Mouse (Mus musculus) MEL (cell line): ENCODE measurements around the gene Sirt3. TPM values are rescaled to one million over a fixed set of nuclear protein-coding genes. Genes with fewer than 3 reads are reported as not detected.

Experiments
- DNase-seq: peaks from one replicate; pipeline ENCODE4 v3.0.0; 2011; ENCODE audit warnings: low read depth, low spot score
- H3K27ac ChIP-seq: 2 replicates; pipeline ENCODE4 v1.5.1; 2012; ENCODE audit warnings: low read depth, mild to moderate bottlenecking, control low read depth, low read length, moderate library complexity; ENCODE audit not compliant: control insufficient read depth
- H3K27me3 ChIP-seq, 2 experiments: fragments of 150-350 bp in 1 of 2; sonication (generic) in 1 of 2; 2 replicates each; pipeline ENCODE4 v1.6.1; 2012; ENCODE audit warnings: low read length in 2 of 2, mild to moderate bottlenecking in 2 of 2, improper control_type of control experiment in 1 of 2, moderate library complexity in 1 of 2; ENCODE audit not compliant: insufficient read depth in 2 of 2, control insufficient read depth in 1 of 2
- H3K36me3 ChIP-seq, 2 experiments: 2 replicates each; pipeline ENCODE4 v1.6.1; 2012 to 2014; ENCODE audit warnings: low read length in 2 of 2, improper control_type of control experiment in 1 of 2, inconsistent platforms in 1 of 2, mild to moderate bottlenecking in 1 of 2; ENCODE audit not compliant: insufficient read depth in 2 of 2, control insufficient read depth in 1 of 2
- H3K4me1 ChIP-seq, 2 experiments: fragments of 150-350 bp in 1 of 2; sonication (generic) in 1 of 2; 2 replicates each; pipeline ENCODE4 v1.6.1; 2012; ENCODE audit warnings: low read length in 2 of 2, improper control_type of control experiment in 1 of 2, mild to moderate bottlenecking in 1 of 2; ENCODE audit not compliant: insufficient read depth in 2 of 2, control insufficient read depth in 1 of 2
- H3K4me3 ChIP-seq, 2 experiments: fragments of 150-350 bp in 1 of 2; sonication (generic) in 1 of 2; 2 replicates each; pipeline ENCODE4 v1.5.1; 2012; ENCODE audit warnings: low read depth in 2 of 2, low read length in 2 of 2, mild to moderate bottlenecking in 2 of 2, moderate library complexity in 2 of 2, control low read depth in 1 of 2, improper control_type of control experiment in 1 of 2; ENCODE audit not compliant: control insufficient read depth in 1 of 2, insufficient read depth in 1 of 2
- H3K79me2 ChIP-seq: 2 replicates; pipeline ENCODE4 v1.6.1; 2012; ENCODE audit warnings: mild to moderate bottlenecking, low read length, moderate library complexity; ENCODE audit not compliant: control insufficient read depth, poor library complexity, insufficient read depth
- H3K9ac ChIP-seq: 2 replicates; pipeline ENCODE4 v1.6.1; 2012; ENCODE audit warnings: low read depth, mild to moderate bottlenecking, control low read depth, low read length, moderate library complexity; ENCODE audit not compliant: control insufficient read depth, poor library complexity, severe bottlenecking
- H3K9me3 ChIP-seq: fragments of 150-350 bp; sonication (generic); replicated peaks from 2 replicates; pipeline ENCODE4 v1.6.1; 2012; ENCODE audit warnings: mild to moderate bottlenecking, low read length, improper control_type of control experiment, moderate library complexity; ENCODE audit not compliant: insufficient read depth
- CHD2 ChIP-seq: IDR thresholded peaks from 2 replicates; pipeline ENCODE4 v1.6.1; 2011; ENCODE audit warnings: low read length, improper control_type of control experiment
- CTCF ChIP-seq, 3 experiments: IDR thresholded peaks in 2 of 3; conservative IDR thresholded peaks in 1 of 3; 2 replicates each; pipeline ENCODE4 v1.5.1; 2011 to 2012; ENCODE audit warnings: low read length in 3 of 3, low read depth in 2 of 3, mild to moderate bottlenecking in 2 of 3, improper control_type of control experiment in 1 of 3, inconsistent platforms in 1 of 3, mixed read lengths in 1 of 3, moderate library complexity in 1 of 3; ENCODE audit not compliant: control insufficient read depth in 1 of 3, insufficient read depth in 1 of 3, poor library complexity in 1 of 3, severe bottlenecking in 1 of 3
- E2F4 ChIP-seq: IDR thresholded peaks from 2 replicates; pipeline ENCODE4 v1.6.1; 2011; ENCODE audit warnings: low read depth, low read length, improper control_type of control experiment, borderline replicate concordance
- ELF1 ChIP-seq: IDR thresholded peaks from 2 replicates; pipeline ENCODE4 v1.6.1; 2014; ENCODE audit warnings: low read depth, mild to moderate bottlenecking, inconsistent platforms, low read length, improper control_type of control experiment, moderate library complexity
- ETS1 ChIP-seq: IDR thresholded peaks from 2 replicates; pipeline ENCODE4 v1.6.1; 2012; ENCODE audit warnings: low read depth, mild to moderate bottlenecking, inconsistent platforms, low read length, improper control_type of control experiment, moderate library complexity
- GATA1 ChIP-seq: IDR thresholded peaks from 2 replicates; pipeline ENCODE4 v1.6.1; 2011; ENCODE audit warnings: low read depth, low read length, improper control_type of control experiment
- HCFC1 ChIP-seq: IDR thresholded peaks from 2 replicates; pipeline ENCODE4 v1.6.1; 2012; ENCODE audit warnings: low read depth, mild to moderate bottlenecking, inconsistent platforms, low read length, improper control_type of control experiment, moderate library complexity
- MAX ChIP-seq: IDR thresholded peaks from 2 replicates; pipeline ENCODE4 v1.6.1; 2011; ENCODE audit warnings: low read length, improper control_type of control experiment
- MEF2A ChIP-seq: IDR thresholded peaks from 2 replicates; pipeline ENCODE4 v1.6.1; 2014; ENCODE audit warnings: low read depth, mild to moderate bottlenecking, inconsistent platforms, low read length, improper control_type of control experiment; ENCODE audit not compliant: poor library complexity, insufficient replicate concordance, severe bottlenecking; ENCODE audit errors: extremely low read depth
- MXI1 ChIP-seq: IDR thresholded peaks from 2 replicates; pipeline ENCODE4 v1.6.1; 2011; ENCODE audit warnings: mild to moderate bottlenecking, low read depth, low read length, improper control_type of control experiment
- MYC ChIP-seq: IDR thresholded peaks from 2 replicates; pipeline ENCODE4 v1.6.1; 2011; ENCODE audit warnings: low read depth, mild to moderate bottlenecking, low read length, improper control_type of control experiment, moderate library complexity
- NRF1 ChIP-seq: IDR thresholded peaks from 2 replicates; pipeline ENCODE4 v1.6.1; 2014; ENCODE audit warnings: low read depth, mild to moderate bottlenecking, inconsistent platforms, low read length, improper control_type of control experiment, moderate library complexity; ENCODE audit not compliant: poor library complexity, insufficient read depth, severe bottlenecking
- POLR2AphosphoS5 ChIP-seq: IDR thresholded peaks from 2 replicates; pipeline ENCODE4 v1.6.1; 2012; ENCODE audit warnings: low read depth, borderline replicate concordance, mild to moderate bottlenecking, inconsistent platforms, low read length, moderate library complexity, mixed read lengths
- RAD21 ChIP-seq: IDR thresholded peaks from 2 replicates; pipeline ENCODE4 v1.6.1; 2011; ENCODE audit warnings: mild to moderate bottlenecking, low read depth, low read length, improper control_type of control experiment
- SIN3A ChIP-seq: IDR thresholded peaks from 2 replicates; pipeline ENCODE4 v1.6.1; 2012; ENCODE audit warnings: low read length, improper control_type of control experiment, inconsistent platforms
- SMC3 ChIP-seq: IDR thresholded peaks from 2 replicates; pipeline ENCODE4 v1.6.1; 2011; ENCODE audit warnings: low read depth, low read length, improper control_type of control experiment
- TAL1 ChIP-seq: IDR thresholded peaks from 2 replicates; pipeline ENCODE4 v1.6.1; 2012; ENCODE audit warnings: mild to moderate bottlenecking, inconsistent platforms, low read length, moderate library complexity, mixed read lengths
- TBP ChIP-seq: IDR thresholded peaks from 2 replicates; pipeline ENCODE4 v1.8.0; 2011; ENCODE audit warnings: low read depth, low read length, improper control_type of control experiment
- TCF12 ChIP-seq: IDR thresholded peaks from 2 replicates; pipeline ENCODE4 v1.6.1; 2014; ENCODE audit warnings: low read depth, mild to moderate bottlenecking, inconsistent platforms, low read length, improper control_type of control experiment, moderate library complexity
- UBTF ChIP-seq: IDR thresholded peaks from 2 replicates; pipeline ENCODE4 v1.6.1; 2012; ENCODE audit warnings: low read depth, mild to moderate bottlenecking, inconsistent platforms, low read length, improper control_type of control experiment, moderate library complexity, borderline replicate concordance; ENCODE audit not compliant: insufficient read depth
- USF1 ChIP-seq: IDR thresholded peaks from 2 replicates; pipeline ENCODE4 v1.6.1; 2014; ENCODE audit warnings: low read depth, mild to moderate bottlenecking, inconsistent platforms, low read length, improper control_type of control experiment, moderate library complexity
- USF2 ChIP-seq, 2 experiments: IDR thresholded peaks; 2 replicates each; pipeline ENCODE4 v1.6.1; 2011 to 2012; ENCODE audit warnings: improper control_type of control experiment in 2 of 2, low read length in 2 of 2, borderline replicate concordance in 1 of 2, inconsistent platforms in 1 of 2, low read depth in 1 of 2, mild to moderate bottlenecking in 1 of 2; ENCODE audit not compliant: insufficient read depth in 1 of 2
- ZC3H11A ChIP-seq: IDR thresholded peaks from 2 replicates; pipeline ENCODE4 v1.6.1; 2012; ENCODE audit warnings: low read depth, mild to moderate bottlenecking, inconsistent platforms, low read length, improper control_type of control experiment
- ZKSCAN1 ChIP-seq: IDR thresholded peaks from 2 replicates; pipeline ENCODE4 v1.6.1; 2012; ENCODE audit warnings: low read depth, mild to moderate bottlenecking, inconsistent platforms, low read length, improper control_type of control experiment, moderate library complexity
- ZMIZ1 ChIP-seq: IDR thresholded peaks from 2 replicates; pipeline ENCODE4 v1.6.1; 2012; ENCODE audit warnings: low read depth, mild to moderate bottlenecking, inconsistent platforms, low read length, improper control_type of control experiment, moderate library complexity
- ZNF384 ChIP-seq: IDR thresholded peaks from 2 replicates; pipeline ENCODE4 v1.6.1; 2012; ENCODE audit warnings: low read depth, mild to moderate bottlenecking, inconsistent platforms, low read length, improper control_type of control experiment
- polyA plus RNA-seq, 2 experiments: library from polyadenylated mRNA; stranded (reverse) in 1 of 2; unstranded in 1 of 2; fragments of >175 nt in 1 of 2; fragments of >200 nt in 1 of 2; gene quantifications; 2 replicates each; pipeline versions ENCODE4 v1.2.1 to v1.2.4; 2012; ENCODE audit warnings: low replicate concordance in 2 of 2, low read depth in 1 of 2; ENCODE audit not compliant: insufficient read length in 2 of 2, insufficient read depth in 1 of 2, missing spikeins in 1 of 2
- total RNA-seq: library from RNA; depleted of rRNA; stranded (reverse); fragments of 300-350 nt; gene quantifications from 2 replicates; pipeline ENCODE4 v1.2.3, GENCODE M21; 2012

Gene Sirt3
- total and polyA plus RNA-seq, 3 experiments, result 16.1 to 19.5 TPM; not detected in 1

- H3K9me3 ChIP-seq, result no peaks in the 10 kb centered on the region
- TF ChIP-seq USF2 (IDR thresholded peaks at IDR 0.05; ENCODE audit: borderline replicate concordance in 1 of 2, insufficient read depth in 1 of 2, low read depth in 1 of 2, low read length in 2 of 2) (no peak), TBP (0 out of 2 replicates have a peak, but pooled peaks have one; percentile 0), SIN3A (peak; percentile 48), NRF1 (no peak)
- peak within 1 kb of the TSS; percentile 84 to 91 for H3K4me3 ChIP-seq
- H3K4me1 ChIP-seq, result peaks cover 3 to 19% of the 10 kb centered on the region in 2 experiments; a peak in 3 of 4 replicates
- H3K36me3 ChIP-seq, result peaks cover 2 to 8% of the 10 kb centered on the region in 2 experiments
- no peaks in the 10 kb centered on the region for H3K27me3 ChIP-seq
- H3K79me2 ChIP-seq, result peaks cover 37% of the 10 kb centered on the region
- H3K9ac ChIP-seq, result peak within 1 kb of the TSS; percentile 80
- peak; percentile 47 for DNase-seq
- H3K27ac ChIP-seq, result peak within 1 kb of the TSS; percentile 89
These were observed 24.3 kb downstream of the Sirt3 start, which contains the start of gene Bet1l for GRCm38 (mm10) chr7:140857550-140858505. TSS of gene Bet1l (minus strand) at chr7:140857577.

DNA sequence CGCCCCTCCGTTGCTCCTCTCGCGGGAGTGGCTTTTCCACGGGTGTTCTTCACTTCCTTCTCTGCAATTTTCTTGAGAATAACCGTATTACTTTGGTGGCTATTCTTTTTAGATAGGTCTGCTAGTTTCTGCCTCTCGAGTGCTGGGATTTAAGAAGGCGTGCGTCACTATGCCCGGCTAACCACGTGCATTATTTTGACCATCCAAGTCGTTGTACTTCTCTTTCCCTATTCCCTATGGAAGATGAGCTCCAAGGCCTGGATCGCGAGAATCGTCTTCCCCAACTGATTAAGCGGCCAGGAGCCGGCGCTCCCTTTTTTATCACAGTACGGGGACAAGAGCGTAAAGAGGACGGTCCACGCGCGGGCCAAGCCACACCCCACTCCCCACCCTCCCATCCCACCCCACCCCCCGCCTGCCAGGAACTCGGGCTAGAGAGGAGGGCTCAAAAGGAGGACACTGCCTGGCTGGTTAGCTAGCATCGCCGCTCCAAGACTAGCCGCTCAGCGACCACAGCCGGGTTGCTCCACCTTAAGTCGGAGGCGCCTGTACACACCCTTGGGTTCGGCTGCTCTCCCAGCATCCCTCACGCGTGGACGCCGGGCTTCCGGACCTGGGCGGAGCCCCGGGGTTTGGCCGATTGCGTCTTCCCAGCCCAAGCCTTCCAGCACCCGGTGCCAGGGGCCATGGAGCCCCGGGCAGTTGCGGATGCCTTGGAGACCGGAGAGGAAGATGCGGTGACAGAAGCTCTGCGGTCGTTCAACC, 25.1 kb downstream of the Sirt3 start, which contains the start of gene Ric8a:
Gene Ric8a (plus strand): TSS at position 173 of the 765 bp plus-strand sequence.
- Histone ChIP-seq H3K79me2 (peaks cover 37% of the 10 kb centered on the region), H3K27me3 (no peaks in the 10 kb centered on the region), H3K9me3 (no peaks in the 10 kb centered on the region), H3K36me3 (peaks cover 2 to 8% of the 10 kb centered on the region in 2 experiments), H3K9ac (peak within 1 kb of the TSS; percentile 80), H3K4me3 (peak within 1 kb of the TSS; percentile 84 to 91), H3K27ac (peak within 1 kb of the TSS; percentile 89), H3K4me1 (peaks cover 3 to 19% of the 10 kb centered on the region in 2 experiments; a peak in 3 of 4 replicates)
- DNase-seq, result peak; percentile 90
- TF ChIP-seq TAL1 (no peak), USF1 (no peak), TBP (0 out of 2 replicates have a peak, but pooled peaks have one; percentile 51), MXI1 (peak; percentile 90), ELF1 (peak; percentile 85), ZMIZ1 (no peak), MEF2A (no peak), POLR2AphosphoS5 (no peak), GATA1 (no peak), ZKSCAN1 (no peak), SIN3A (peak; percentile 93), ZNF384 (no peak), SMC3 (no peak), RAD21 (no peak), ZC3H11A (no peak), HCFC1 (peak; percentile 77), MAX (peak; percentile 72), TCF12 (peak; percentile 52; the same call in 1 of the 2 replicates), MYC (peak; percentile 56), CHD2 (peak; percentile 50), E2F4 (no peak), ETS1 (peak; percentile 42; the same call in 1 of the 2 replicates), CTCF (IDR thresholded peaks at IDR 0.05 in 2 of 3, conservative IDR thresholded peaks at IDR 0.05 in 1 of 3; ENCODE audit: control insufficient read depth in 1 of 3, insufficient read depth in 1 of 3, low read depth in 2 of 3, low read length in 3 of 3, poor library complexity in 1 of 3, severe bottlenecking in 1 of 3) (no peak), UBTF (no peak)
